Mouse (Mus musculus) heart, postnatal 25 days (tissue): ENCODE measurements at regions not wholly inside any gene's neighbourhood (a gene's known extent, or its start where the extent isn't known, plus 50 kb on each side); places are given as distances from the start of the nearest gene placed in this dataset.

ENCODE experiments used
- DNase-seq: peaks from one replicate; pipeline ENCODE4 v3.0.0; 2022; ENCODE audit warnings: low spot score
- intact Hi-C: fragments of 180-260 bp; cut with DNase I; formaldehyde crosslinking; loops from one replicate; pipeline ENCODE4 v1.15.1; 2025

- no peak for DNase-seq
- intact Hi-C loops = no loop called here
These were observed 279.6 kb upstream of the Pou3f3 start for GRCm38 (mm10) chr1:42415817-42416538.

- intact Hi-C loops = no loop called here
- DNase-seq = no peak
These were observed 278.9 kb upstream of the Pou3f3 start for GRCm38 (mm10) chr1:42416539-42417218.

GRCm38 (mm10) chr1:42417815-42418214 lies 277.8 kb upstream of the Pou3f3 start:
- intact Hi-C loops = no loop called here
- DNase-seq = no peak

- DNase-seq = no peak
These were observed 277.3 kb upstream of the Pou3f3 start for GRCm38 (mm10) chr1:42418233-42418632.

GRCm38 (mm10) chr1:42436366-42436998 lies 259.1 kb upstream of the Pou3f3 start:
- DNase-seq = no peak
- intact Hi-C loops = no loop called here

More at GRCm38 (mm10) chr1:42418233-42418632, 277.3 kb upstream of the Pou3f3 start:
- intact Hi-C loops = no loop called here

GRCm38 (mm10) chr1:42468365-42468764 lies 227.2 kb upstream of the Pou3f3 start:
- intact Hi-C loops = no loop called here
- DNase-seq = no peak

GRCm38 (mm10) chr1:42471846-42472494 lies 223.6 kb upstream of the Pou3f3 start:
- intact Hi-C loops = no loop called here
- DNase-seq = no peak

- no peak for DNase-seq
- intact Hi-C loops = no loop called here
These were observed 222.9 kb upstream of the Pou3f3 start for GRCm38 (mm10) chr1:42472495-42473230.

GRCm38 (mm10) chr1:42474197-42474596 lies 221.4 kb upstream of the Pou3f3 start:
- intact Hi-C loops = no loop called here
- no peak for DNase-seq

- DNase-seq = no peak
- intact Hi-C loops = no loop called here
These were observed 220.7 kb upstream of the Pou3f3 start for GRCm38 (mm10) chr1:42474831-42475230.

GRCm38 (mm10) chr1:42475629-42476028 lies 219.9 kb upstream of the Pou3f3 start:
- no peak for DNase-seq
- intact Hi-C loops = no loop called here

- no peak for DNase-seq
- intact Hi-C loops = no loop called here
These were observed 215.1 kb upstream of the Pou3f3 start for GRCm38 (mm10) chr1:42480348-42480920.

GRCm38 (mm10) chr1:42489563-42489962 lies 206.0 kb upstream of the Pou3f3 start:
- intact Hi-C loops = no loop called here
- DNase-seq = no peak

GRCm38 (mm10) chr1:42490856-42491643 lies 204.5 kb upstream of the Pou3f3 start:
- intact Hi-C loops = no loop called here
- DNase-seq = no peak

- intact Hi-C loops = no loop called here
- DNase-seq = no peak
These were observed 203.8 kb upstream of the Pou3f3 start for GRCm38 (mm10) chr1:42491644-42492277.

GRCm38 (mm10) chr1:42496022-42496421 lies 199.5 kb upstream of the Pou3f3 start:
- intact Hi-C loops = no loop called here
- no peak for DNase-seq

- no peak for DNase-seq
These were observed 199.1 kb upstream of the Pou3f3 start for GRCm38 (mm10) chr1:42496433-42496832.

GRCm38 (mm10) chr1:42498901-42499300 lies 196.7 kb upstream of the Pou3f3 start:
- intact Hi-C loops = no loop called here
- no peak for DNase-seq

More at GRCm38 (mm10) chr1:42496433-42496832, 199.1 kb upstream of the Pou3f3 start:
- intact Hi-C loops = no loop called here
